Mouse (Mus musculus) urinary bladder, postnatal 10 days (tissue): ENCODE measurements around the gene Snx1.
A peak's percentile ranks its signal among the peaks of the same experiment; 100 is the strongest.

Source experiments
- DNase-seq: peaks from one replicate; pipeline ENCODE4 v3.0.0; 2022; ENCODE audit warnings: low spot score

Gene Snx1

DNA sequence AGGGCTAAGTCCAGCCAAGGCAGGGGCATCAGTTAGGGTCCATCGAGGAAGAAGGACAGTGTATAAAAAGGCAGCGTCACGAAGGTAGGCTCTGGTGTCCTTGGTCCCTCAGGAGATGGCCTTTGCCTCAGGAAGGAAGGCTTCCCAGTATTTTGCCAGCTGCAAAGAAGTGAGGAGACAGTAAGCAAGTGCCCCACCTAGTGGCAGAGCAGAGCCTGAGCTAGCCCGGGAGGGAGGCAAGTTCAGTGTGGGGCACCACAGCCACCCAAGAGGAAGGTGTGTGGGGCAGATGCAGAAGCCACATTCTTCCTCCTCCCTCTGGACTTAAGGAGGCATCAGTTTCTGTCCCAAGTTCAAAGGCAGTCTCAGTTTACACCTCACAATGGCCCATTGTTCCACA, 38.0 kb downstream of the Snx1 start:
- no peak for DNase-seq

DNA sequence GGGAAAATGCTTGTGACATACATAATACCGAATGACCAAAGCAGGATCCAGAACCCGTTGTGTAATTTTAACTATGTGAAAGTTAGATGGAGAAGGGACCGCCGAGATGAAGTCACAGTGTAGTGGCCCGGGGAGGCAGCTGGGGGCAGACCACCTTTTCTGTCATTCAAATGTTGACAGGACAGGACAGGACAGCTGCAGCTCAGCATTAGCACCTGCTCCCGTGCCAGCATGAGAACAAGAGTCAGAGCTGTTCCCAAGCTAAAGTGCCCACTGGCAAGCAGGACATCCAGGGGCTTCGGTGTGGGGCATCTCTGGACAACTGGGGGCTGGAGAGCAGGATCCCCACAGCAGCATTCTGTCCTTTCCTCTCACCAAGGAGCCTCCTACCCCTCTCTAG, 39.3 kb downstream of the Snx1 start:
- DNase-seq, result no peak

DNA sequence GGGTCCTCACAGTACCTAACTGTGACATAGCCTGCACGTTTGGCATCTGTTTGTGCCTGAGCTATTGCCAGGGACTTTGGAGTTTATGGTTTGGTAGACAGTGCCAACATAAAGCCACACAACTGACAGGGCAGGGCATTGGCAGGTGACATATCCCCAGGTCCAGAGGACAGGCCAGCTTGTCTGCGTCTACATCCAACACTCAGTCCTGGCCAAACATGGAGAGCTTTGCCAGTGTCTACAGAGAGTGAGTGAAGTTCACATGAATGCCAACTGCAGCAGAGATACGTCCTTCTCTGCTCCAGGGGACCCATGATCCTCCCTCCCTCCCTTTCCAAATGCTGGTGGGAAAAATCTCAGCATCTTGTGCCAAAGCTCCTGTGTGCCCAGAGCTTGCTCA, 42.2 kb downstream of the Snx1 start:
- DNase-seq, result no peak

DNA sequence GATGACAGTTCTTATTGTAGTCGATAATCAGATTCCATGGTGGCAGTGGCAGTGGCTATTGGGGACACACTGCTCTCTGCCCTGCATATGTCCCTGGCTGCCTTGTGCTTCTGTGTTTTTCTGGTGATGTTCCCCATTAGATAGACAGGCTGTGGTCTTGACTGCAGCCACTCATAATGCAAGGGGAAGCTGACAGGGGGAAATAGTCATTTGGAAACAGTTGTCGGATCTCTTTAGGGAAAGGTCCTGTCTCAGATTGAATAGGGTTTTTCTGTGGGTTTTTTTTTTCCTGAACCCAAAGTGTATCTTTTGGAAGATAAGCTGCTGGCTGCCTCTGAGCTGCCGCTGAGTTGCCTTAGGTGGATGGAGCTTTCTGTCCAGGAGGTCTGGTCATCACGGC, 44.4 kb downstream of the Snx1 start:
- DNase-seq, result no peak

GRCm38 (mm10) chr9:66080804-66081459, 45.5 kb downstream of the Snx1 start:
- no peak for DNase-seq

DNA sequence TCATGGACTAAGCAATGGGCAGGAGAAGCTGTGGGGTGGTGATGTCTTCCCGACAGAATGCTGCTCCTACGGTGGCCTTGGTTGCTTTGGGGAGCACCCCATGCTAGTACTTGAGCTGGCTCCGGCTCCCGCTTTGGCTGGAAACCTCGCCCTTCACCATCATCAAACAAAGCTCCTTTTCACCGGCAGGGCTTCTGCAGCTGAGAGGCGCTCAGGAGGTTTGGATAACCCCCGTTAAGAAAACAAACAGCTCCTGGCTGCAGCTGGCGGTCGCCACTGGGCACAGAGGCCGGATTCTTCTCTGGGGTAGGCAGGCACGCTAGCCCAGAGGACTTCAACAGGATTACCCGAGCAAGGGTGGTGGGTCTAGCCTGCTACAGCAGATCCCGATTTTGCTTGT, 47.9 kb downstream of the Snx1 start:
- DNase-seq, result no peak

GRCm38 (mm10) chr9:66078072-66078471, 48.3 kb downstream of the Snx1 start:
- DNase-seq, result no peak

GRCm38 (mm10) chr9:66072754-66073153, 53.6 kb downstream of the Snx1 start:
- no peak for DNase-seq

DNA sequence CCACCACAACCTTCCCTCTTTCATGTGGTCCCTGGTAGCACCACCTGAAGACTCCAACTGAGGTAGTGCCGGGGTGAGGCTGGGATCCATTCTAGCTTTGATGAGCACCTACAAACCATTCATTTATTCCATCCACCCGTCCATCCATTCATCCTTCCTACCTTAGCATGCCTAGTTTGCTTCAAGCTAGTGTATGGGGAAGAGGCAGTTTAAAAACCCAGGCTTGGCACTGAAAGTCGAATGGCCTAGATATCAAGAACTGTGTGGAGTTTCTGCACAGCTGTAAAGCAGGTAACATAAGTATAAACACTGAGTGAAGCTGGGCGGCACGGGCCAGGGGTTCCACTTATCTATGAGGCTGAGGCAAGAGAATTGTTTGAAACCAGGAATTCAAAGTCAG, 56.2 kb downstream of the Snx1 start:
- DNase-seq, result no peak

- peak; percentile 39 for DNase-seq
Observed at GRCm38 (mm10) chr9:66069583-66069982, 56.8 kb downstream of the Snx1 start, which contains the start of gene Snx22. TSS of gene Snx22 (minus strand) at chr9:66069719.

- no peak for DNase-seq
Observed at GRCm38 (mm10) chr9:66068971-66069391, 57.4 kb downstream of the Snx1 start.

DNA sequence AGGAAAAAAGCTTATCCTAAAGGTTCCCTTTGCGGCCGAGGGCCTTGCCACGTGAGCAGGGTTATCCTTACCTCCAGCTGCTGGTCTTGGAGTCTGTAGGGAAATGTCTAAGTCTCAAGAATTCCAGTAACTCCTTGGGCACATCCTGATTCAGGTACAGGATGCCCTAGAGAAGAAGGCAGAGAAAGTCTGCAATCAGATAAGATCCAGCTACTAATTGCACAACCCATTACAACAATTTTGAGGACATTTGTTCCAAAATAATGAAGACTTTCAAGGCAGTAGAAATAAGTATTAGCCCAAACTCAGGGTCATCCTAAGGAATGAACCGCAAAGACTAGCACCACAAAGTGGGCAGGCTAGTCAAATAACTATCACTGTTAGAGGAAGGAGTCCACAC, 58.3 kb downstream of the Snx1 start:
- no peak for DNase-seq

DNA sequence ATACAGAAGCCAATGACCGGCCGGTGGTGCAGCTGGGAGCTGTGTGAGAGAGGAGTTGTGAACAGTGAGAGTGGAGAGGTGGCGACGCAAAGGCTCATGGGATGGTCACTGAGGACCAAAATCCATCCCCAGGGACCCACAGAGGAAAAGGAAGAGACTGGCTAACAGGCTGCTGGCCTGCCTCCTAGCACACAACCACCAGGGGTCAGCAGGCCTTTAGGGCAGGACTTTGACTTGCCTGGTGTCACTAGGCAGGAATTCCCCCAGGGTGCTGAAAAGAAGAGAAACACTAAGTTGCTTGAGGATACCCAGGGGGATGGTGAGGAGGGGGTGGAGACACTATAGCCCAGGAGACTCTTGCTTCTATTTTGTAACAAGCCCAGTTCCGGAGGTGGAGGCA, 58.8 kb downstream of the Snx1 start:
- no peak for DNase-seq

DNA sequence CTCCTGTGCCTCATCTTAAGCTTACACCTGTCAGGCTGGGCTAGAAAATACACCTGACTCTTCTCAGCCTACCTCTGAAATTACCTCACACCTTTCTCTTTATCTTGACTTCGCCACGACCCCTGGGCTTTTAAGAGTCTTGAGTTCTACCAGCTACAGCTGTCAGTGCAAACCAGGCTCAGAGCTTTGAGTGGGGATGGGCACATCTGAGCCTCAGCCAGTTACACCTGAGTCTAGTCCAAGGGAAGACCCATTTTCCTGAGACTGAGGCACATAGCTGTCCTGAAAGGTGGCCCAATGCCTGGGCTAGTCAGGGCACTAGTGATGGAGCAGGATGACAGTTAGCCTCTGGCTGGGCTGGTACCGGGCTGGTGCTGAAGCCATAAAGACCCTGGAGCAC, 59.6 kb downstream of the Snx1 start:
- no peak for DNase-seq

DNA sequence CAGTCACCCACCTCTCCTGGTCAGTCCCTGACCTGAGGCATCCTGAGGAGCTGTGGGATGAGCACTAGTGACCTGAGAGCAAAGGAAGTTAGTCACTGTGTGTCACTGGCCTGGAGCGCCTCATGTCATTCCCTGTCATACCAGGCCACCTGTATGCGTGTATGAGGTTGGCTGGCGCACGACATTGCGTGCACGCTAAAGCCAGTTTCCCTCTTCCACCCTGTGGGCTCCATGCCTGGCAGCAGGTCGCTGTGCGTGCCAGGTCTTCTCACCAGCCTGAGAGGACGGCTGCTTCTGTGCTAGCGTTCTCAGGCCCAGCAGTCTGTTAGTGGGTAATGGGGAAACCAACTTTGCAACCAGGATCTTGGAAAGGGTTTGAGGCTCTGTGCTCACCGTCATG, 62.1 kb downstream of the Snx1 start:
- no peak for DNase-seq

DNA sequence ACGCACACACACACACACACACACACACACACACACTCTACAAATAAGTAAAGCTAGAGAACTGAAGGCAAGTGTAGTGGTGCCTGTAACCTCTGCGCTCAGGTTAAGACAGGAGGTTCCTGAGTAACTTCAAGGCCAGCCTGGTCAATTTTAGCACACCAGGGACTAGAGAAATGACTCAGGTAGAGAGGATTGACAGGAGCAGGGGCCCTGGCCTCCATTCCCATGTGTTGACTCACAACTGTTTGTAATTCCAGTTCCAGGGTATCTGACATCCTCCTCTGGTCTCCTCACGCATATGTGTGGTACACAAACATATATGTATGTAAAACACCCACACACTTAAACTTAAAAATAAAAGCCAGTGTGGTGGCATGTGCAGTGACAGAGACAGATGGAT, 62.9 kb downstream of the Snx1 start:
- no peak for DNase-seq

GRCm38 (mm10) chr9:66061656-66062055, 64.7 kb downstream of the Snx1 start:
- DNase-seq, result no peak

DNA sequence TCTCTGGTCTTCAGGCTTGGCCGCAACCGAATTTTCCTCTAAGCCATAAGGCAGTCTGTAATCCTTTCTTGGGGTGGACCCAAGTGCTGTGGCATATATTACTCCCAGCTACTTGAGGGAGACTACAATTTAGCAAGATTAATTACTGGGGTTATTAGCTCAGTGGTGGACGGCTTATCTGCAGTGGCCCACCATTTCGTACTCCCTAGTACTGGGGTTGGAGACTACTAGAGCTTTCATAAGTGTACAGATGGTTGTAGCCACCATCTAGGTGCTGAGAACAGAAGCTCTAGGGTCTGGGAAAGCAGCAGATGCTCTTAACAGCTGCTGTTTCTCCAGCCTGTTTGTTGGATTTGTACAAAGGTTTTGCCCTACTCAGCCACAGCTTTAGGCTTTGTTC, 65.4 kb downstream of the Snx1 start:
- no peak for DNase-seq

DNA sequence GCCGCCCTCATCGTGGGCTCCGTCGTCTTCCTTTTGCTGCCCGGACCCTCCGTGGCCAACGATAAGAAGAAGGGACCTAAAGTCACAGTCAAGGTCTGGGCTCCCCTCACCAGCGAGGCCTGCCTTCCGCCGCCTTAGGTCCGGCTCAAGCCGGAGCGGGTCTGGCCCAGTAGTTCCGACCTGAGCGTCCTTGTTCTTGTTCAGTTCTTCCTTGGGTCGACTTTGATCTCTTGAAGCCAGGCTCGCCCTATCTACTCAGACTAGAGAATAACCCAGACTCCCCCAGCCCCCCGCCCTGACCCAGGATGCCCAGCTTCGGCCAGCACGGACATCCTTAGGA, 66.1 kb downstream of the Snx1 start:
- DNase-seq, result no peak

GRCm38 (mm10) chr9:66059583-66060307, 66.6 kb downstream of the Snx1 start, which contains the start of gene Ppib:
TSS of gene Ppib (plus strand) at chr9:66060222.
- peak; percentile 84 for DNase-seq

- DNase-seq, result no peak
Observed at GRCm38 (mm10) chr9:66053620-66054019, 72.8 kb downstream of the Snx1 start.

- DNase-seq, result no peak
Observed at GRCm38 (mm10) chr9:66052731-66053130, 73.7 kb downstream of the Snx1 start.

GRCm38 (mm10) chr9:66051493-66051892, 74.9 kb downstream of the Snx1 start:
- no peak for DNase-seq
